Mouse (Mus musculus): ENCODE measurements at regions not wholly inside any gene's neighbourhood (a gene's known extent, or its start where the extent isn't known, plus 50 kb on each side); places are given as distances from the start of the nearest gene placed in this dataset.

GRCm38 (mm10) chr5:67530149-67530548 lies 77.5 kb upstream of the Shisa3 start:
- Histone ChIP-seq H3K27ac (ENCODE audit: insufficient read depth, low read length) (no peak overlapping the region), H3K36me3 (ENCODE audit: control insufficient read depth, insufficient read depth, low read length, poor library complexity, severe bottlenecking) (no peaks in the 10 kb centered on the region), H3K4me3 (ENCODE audit: low read depth, low read length) (no peak overlapping the region), H3K9me3 (replicated peaks; ENCODE audit: control insufficient read depth, insufficient read depth, low read length, poor library complexity, severe bottlenecking) (no peaks in the 10 kb centered on the region), H3K9ac (ENCODE audit: low read depth, poor library complexity, severe bottlenecking) (no peak overlapping the region), H3K27me3 (ENCODE audit: control insufficient read depth, insufficient read depth, low read length, poor library complexity, severe bottlenecking) (0 out of 2 replicates have a peak, but pooled peaks cover 2% of the 10 kb centered on the region), H3K4me1 (ENCODE audit: control insufficient read depth, insufficient read depth, low read length) (no peaks in the 10 kb centered on the region)
- no peak for TF ChIP-seq EP300 (IDR thresholded peaks at IDR 0.05; ENCODE audit: insufficient read depth, low read depth, low read length)

- TF ChIP-seq CTCF (IDR thresholded peaks at IDR 0.05; ENCODE audit: low read depth, low read length) (peak; percentile 61), EP300 (IDR thresholded peaks at IDR 0.05; ENCODE audit: insufficient read depth, low read depth, low read length) (no peak)
- no peak overlapping the region for H3K27ac ChIP-seq (ENCODE audit: insufficient read depth, low read length)
- no peaks in the 10 kb centered on the region for H3K9me3 ChIP-seq (replicated peaks; ENCODE audit: control insufficient read depth, insufficient read depth, low read length, poor library complexity, severe bottlenecking)
- no peaks in the 10 kb centered on the region for H3K4me1 ChIP-seq (ENCODE audit: control insufficient read depth, insufficient read depth, low read length)
- no peak overlapping the region for H3K9ac ChIP-seq (ENCODE audit: low read depth, poor library complexity, severe bottlenecking)
- H3K4me3 ChIP-seq (ENCODE audit: low read depth, low read length), result no peak overlapping the region
- H3K27me3 ChIP-seq (ENCODE audit: control insufficient read depth, insufficient read depth, low read length, poor library complexity, severe bottlenecking), result 0 out of 2 replicates have a peak, but pooled peaks cover 2% of the 10 kb centered on the region
- no peaks in the 10 kb centered on the region for H3K36me3 ChIP-seq (ENCODE audit: control insufficient read depth, insufficient read depth, low read length, poor library complexity, severe bottlenecking)
Observed at GRCm38 (mm10) chr5:67530957-67531356, 76.7 kb upstream of the Shisa3 start.

DNA sequence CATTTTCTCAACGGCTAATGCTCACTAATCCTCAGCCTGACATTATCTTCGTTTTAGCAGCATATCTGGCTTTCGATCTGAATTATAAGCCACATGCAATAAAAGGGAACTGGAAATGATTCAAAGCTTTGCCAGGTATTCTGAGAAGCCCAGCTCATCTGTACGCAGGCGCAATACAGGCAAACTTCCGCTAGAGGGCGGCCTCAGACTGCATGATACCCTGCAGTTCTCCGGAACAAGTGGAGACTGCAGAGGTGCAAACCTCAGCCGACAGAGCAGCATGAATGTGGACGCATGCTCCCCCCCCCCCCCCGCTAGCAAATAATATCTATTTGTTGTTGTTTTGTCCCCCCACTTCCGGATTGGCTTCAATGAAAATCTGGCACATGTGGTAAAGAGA lies 75.3 kb upstream of the Shisa3 start:
- H3K27me3 ChIP-seq (ENCODE audit: control insufficient read depth, insufficient read depth, low read length, poor library complexity, severe bottlenecking), result 0 out of 2 replicates have a peak, but pooled peaks cover 2% of the 10 kb centered on the region
- no peak for TF ChIP-seq EP300 (IDR thresholded peaks at IDR 0.05; ENCODE audit: insufficient read depth, low read depth, low read length)
- no peak for TF ChIP-seq POLR2A (IDR thresholded peaks at IDR 0.05; ENCODE audit: insufficient read depth, low read length)
- TF ChIP-seq CTCF (IDR thresholded peaks at IDR 0.05; ENCODE audit: low read depth, low read length), result peak; percentile 90
- no peak overlapping the region for H3K9ac ChIP-seq (ENCODE audit: low read depth, poor library complexity, severe bottlenecking)
- no peak overlapping the region for H3K4me3 ChIP-seq (ENCODE audit: low read depth, low read length)
- H3K27ac ChIP-seq (ENCODE audit: insufficient read depth, low read length), result no peak overlapping the region
- no peaks in the 10 kb centered on the region for H3K9me3 ChIP-seq (replicated peaks; ENCODE audit: control insufficient read depth, insufficient read depth, low read length, poor library complexity, severe bottlenecking)
- H3K36me3 ChIP-seq (ENCODE audit: control insufficient read depth, insufficient read depth, low read length, poor library complexity, severe bottlenecking), result no peaks in the 10 kb centered on the region
- H3K4me1 ChIP-seq (ENCODE audit: control insufficient read depth, insufficient read depth, low read length), result no peaks in the 10 kb centered on the region

DNA sequence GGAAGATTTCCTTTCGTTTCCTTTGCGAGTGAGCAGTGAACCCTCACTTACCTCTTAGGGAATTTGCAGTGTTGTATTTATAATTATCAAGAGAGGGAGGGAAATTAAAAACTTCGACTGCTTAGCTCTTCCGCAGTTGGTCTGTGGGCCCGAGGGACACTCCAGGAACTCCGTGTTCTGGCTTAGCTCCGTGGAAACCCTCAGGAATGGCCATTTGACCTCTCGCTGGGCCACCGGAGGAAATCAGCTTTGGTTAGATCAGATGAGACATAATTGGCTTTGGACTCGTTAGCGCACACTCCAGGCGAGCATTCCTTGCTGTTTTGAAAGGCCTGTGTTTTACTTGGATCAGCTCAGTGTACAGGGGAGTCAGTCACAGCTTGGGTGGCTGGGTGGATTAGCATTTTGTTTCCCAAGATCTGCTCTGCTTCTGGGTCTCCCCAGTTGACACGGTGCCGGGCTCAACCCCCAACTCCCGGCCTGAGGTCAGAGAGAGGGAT lies 74.9 kb upstream of the Shisa3 start:
- TF ChIP-seq POLR2A (IDR thresholded peaks at IDR 0.05; ENCODE audit: insufficient read depth, low read length) (no peak), EP300 (IDR thresholded peaks at IDR 0.05; ENCODE audit: insufficient read depth, low read depth, low read length) (no peak), CTCF (IDR thresholded peaks at IDR 0.05; ENCODE audit: low read depth, low read length) (no peak)
- no peak overlapping the region for H3K9ac ChIP-seq (ENCODE audit: low read depth, poor library complexity, severe bottlenecking)
- no peak overlapping the region for H3K4me3 ChIP-seq (ENCODE audit: low read depth, low read length)
- H3K9me3 ChIP-seq (replicated peaks; ENCODE audit: control insufficient read depth, insufficient read depth, low read length, poor library complexity, severe bottlenecking), result no peaks in the 10 kb centered on the region
- H3K4me1 ChIP-seq (ENCODE audit: control insufficient read depth, insufficient read depth, low read length), result no peaks in the 10 kb centered on the region
- no peak overlapping the region for H3K27ac ChIP-seq (ENCODE audit: insufficient read depth, low read length)
- H3K36me3 ChIP-seq (ENCODE audit: control insufficient read depth, insufficient read depth, low read length, poor library complexity, severe bottlenecking), result no peaks in the 10 kb centered on the region
- H3K27me3 ChIP-seq (ENCODE audit: control insufficient read depth, insufficient read depth, low read length, poor library complexity, severe bottlenecking), result 0 out of 2 replicates have a peak, but pooled peaks cover 2% of the 10 kb centered on the region

GRCm38 (mm10) chr5:67534056-67534455 lies 73.6 kb upstream of the Shisa3 start:
- no peak overlapping the region for H3K27ac ChIP-seq (ENCODE audit: insufficient read depth, low read length)
- H3K4me3 ChIP-seq (ENCODE audit: low read depth, low read length), result no peak overlapping the region
- no peak overlapping the region for H3K9ac ChIP-seq (ENCODE audit: low read depth, poor library complexity, severe bottlenecking)
- H3K27me3 ChIP-seq (ENCODE audit: control insufficient read depth, insufficient read depth, low read length, poor library complexity, severe bottlenecking), result 0 out of 2 replicates have a peak, but pooled peaks cover 2% of the 10 kb centered on the region
- no peaks in the 10 kb centered on the region for H3K9me3 ChIP-seq (replicated peaks; ENCODE audit: control insufficient read depth, insufficient read depth, low read length, poor library complexity, severe bottlenecking)
- TF ChIP-seq POLR2A (IDR thresholded peaks at IDR 0.05; ENCODE audit: insufficient read depth, low read length), result no peak
- TF ChIP-seq EP300 (IDR thresholded peaks at IDR 0.05; ENCODE audit: insufficient read depth, low read depth, low read length), result no peak
- no peak for TF ChIP-seq CTCF (IDR thresholded peaks at IDR 0.05; ENCODE audit: low read depth, low read length)
- no peaks in the 10 kb centered on the region for H3K36me3 ChIP-seq (ENCODE audit: control insufficient read depth, insufficient read depth, low read length, poor library complexity, severe bottlenecking)
- no peaks in the 10 kb centered on the region for H3K4me1 ChIP-seq (ENCODE audit: control insufficient read depth, insufficient read depth, low read length)

DNA sequence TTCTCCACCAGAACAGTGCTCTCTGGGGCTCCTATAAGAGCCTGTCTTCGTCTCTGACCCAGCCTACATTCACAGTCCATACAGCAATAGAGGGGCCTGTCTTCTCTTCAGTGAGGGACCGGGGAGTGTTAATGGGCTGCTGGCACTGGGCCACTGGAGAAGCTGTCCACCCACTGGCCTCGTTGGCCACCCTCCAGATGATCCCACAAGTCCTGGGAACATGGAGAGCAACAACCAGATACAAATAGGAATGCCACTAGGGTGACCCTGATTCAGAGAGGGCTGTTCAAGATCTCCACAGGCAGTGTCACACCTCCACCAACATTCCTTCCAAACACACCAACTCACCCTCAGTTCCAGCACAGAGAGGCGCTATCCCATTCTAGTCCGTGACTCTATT lies 69.7 kb upstream of the Shisa3 start:
- no peak overlapping the region for H3K27ac ChIP-seq (ENCODE audit: insufficient read depth, low read length)
- H3K27me3 ChIP-seq (ENCODE audit: control insufficient read depth, insufficient read depth, low read length, poor library complexity, severe bottlenecking), result no peaks in the 10 kb centered on the region
- no peaks in the 10 kb centered on the region for H3K4me1 ChIP-seq (ENCODE audit: control insufficient read depth, insufficient read depth, low read length)
- no peak for TF ChIP-seq EP300 (IDR thresholded peaks at IDR 0.05; ENCODE audit: insufficient read depth, low read depth, low read length)
- TF ChIP-seq POLR2A (IDR thresholded peaks at IDR 0.05; ENCODE audit: insufficient read depth, low read length), result no peak
- TF ChIP-seq CTCF (IDR thresholded peaks at IDR 0.05; ENCODE audit: low read depth, low read length), result no peak
- H3K4me3 ChIP-seq (ENCODE audit: low read depth, low read length), result no peak overlapping the region
- no peak overlapping the region for H3K9ac ChIP-seq (ENCODE audit: low read depth, poor library complexity, severe bottlenecking)
- no peaks in the 10 kb centered on the region for H3K36me3 ChIP-seq (ENCODE audit: control insufficient read depth, insufficient read depth, low read length, poor library complexity, severe bottlenecking)
- no peaks in the 10 kb centered on the region for H3K9me3 ChIP-seq (replicated peaks; ENCODE audit: control insufficient read depth, insufficient read depth, low read length, poor library complexity, severe bottlenecking)
